Mouse (Mus musculus) MN1 (cell line): ENCODE measurements around the gene Slc22a1.
A peak's percentile ranks its signal among the peaks of the same experiment; 100 is the strongest.
"Not testable (repeated sequence)": the region's sequence is repeated elsewhere in the genome, so short reads cannot be mapped to it uniquely, and the experiment has no call there.

Experiments used
- DNase-seq: peaks from one replicate; pipeline ENCODE4 v3.0.0-alpha.2; 2016; ENCODE audit warnings: low spot score

Slc22a1 gene

DNA sequence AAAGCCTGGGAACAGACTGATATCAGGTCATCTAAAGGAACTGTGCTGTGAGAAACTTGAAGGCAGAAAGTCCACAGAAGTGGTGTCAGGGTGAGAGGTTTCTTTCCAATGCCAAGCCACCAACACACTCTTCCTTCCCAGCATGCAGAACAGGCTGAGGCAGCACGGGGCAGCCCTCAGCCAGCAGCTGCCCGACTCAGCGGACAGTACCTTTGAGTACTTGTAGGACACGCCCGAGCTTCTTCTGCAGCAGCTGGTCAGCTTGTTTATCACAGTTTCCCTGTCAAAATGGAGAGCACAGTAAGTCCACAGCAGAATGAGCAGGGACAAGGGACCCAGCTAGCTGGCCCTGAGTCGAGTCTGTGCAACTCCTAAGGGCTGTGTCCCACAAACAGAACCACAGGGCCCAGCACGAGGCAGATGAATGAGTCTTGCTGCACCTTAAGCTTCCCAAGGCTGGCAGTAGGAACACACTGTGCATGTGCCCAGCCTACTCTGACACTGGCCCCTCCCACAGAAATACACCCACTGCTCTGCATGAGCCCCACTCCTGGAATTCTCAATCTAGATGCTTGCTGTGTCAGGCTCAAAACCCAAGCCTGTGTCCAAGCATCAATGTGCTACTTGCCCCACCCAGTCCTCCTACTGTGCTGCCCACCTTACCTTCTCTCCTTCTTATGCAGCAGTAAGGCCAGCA lies 9.4 kb upstream of the Slc22a1 start:
- no peak for DNase-seq

GRCm38 (mm10) chr17:12684412-12684811 lies 8.8 kb upstream of the Slc22a1 start:
- DNase-seq = no peak

- no peak for DNase-seq
Observed at GRCm38 (mm10) chr17:12683582-12683981, 8.0 kb upstream of the Slc22a1 start.

- no peak for DNase-seq
Observed at GRCm38 (mm10) chr17:12678261-12678660, 2.6 kb upstream of the Slc22a1 start.

DNA sequence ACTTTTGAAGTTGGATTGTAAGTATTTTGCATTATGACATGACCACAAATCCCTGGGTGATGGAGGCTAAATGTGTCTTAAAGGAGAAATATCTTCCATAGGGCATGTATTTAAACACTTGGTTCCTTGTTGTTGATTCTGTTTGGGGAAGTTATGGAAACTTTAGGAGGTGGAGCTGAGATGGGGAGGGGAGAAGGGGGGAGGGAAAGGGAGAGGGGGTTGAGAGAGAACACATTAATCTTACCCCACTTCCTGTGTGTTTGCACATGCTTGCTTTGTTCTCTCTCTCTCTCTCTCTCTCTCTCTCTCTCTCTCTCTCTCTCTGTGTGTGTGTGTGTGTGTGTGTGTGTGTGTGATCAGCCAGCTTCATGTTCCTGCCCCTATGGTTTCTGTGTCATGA lies 1.5 kb upstream of the Slc22a1 start:
- no peak for DNase-seq

GRCm38 (mm10) chr17:12674980-12675379 lies 649 bp downstream of the Slc22a1 start:
- DNase-seq = not testable (repeated sequence)

DNA sequence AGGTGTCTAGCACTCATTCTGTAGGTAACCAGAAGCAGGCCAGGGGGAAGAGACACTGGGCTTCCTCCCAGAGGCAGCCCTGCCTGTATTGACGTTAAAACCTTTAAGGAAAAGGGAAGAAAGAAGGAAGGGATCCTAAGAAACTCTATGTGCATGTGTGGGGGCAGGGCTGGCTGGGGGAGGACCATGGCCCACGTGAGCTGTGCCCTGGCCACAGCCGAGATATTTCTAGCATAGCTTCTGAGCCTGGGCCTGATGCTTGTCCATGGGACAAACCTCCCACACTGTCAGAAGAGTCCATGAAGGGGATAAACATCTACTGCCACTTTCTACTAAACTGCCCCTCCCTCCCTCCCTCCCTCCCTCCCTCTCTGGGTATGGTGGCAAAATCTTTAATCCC lies 1.8 kb downstream of the Slc22a1 start:
- DNase-seq = no peak

DNA sequence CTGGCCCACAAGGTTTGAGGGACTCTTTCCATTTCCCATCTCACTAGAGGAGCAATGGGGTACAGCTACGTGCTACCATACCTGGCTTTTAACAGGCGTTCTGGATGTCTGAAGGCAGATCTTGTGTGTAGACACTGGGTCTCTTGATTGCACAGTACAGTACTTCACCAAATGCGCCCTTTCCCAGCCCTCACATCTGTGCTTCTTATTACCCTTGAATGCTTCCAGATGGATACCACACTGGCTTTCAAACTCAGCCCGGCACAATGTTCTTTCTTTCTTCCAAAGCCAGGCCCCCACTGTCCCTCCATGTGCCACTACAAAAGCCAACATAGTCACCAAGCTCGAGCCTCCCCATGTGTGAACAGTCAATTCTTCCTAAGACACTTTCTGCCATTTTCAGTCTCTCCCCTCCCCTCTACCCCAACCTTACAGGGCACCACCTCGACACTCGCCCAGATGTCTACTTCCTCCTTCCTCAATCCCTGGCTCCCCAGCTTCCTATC lies 3.3 kb downstream of the Slc22a1 start:
- no peak for DNase-seq

DNA sequence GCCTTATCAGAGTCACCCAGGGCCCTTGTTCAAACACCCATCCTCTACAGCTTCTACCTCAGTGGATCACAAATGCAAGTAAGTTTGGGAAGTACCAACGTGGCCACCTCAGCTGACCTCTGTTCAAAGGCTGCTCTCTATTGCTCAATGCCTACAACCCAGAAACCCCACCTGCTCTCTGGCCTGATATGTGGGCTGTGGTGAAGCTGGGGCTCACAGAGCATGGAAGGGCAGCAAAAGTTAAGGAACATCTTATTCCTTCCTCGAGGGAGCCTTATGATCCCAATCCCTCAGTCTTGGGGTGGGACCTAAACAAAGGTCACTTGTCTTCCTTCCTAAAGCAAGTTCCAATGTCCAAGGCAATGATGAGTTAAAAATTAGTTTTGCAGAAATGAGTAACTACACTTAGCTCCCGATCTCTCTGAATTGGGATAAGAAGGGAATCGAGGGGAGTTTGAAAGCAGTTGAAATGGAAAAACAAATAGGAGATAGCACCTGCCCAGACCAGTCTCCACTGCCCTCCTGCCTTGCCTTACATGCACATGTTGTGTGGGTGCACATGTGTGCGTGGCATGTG lies 4.5 kb downstream of the Slc22a1 start:
- DNase-seq = no peak

- DNase-seq = no peak
Observed at GRCm38 (mm10) chr17:12669363-12669679, 6.3 kb downstream of the Slc22a1 start.

DNA sequence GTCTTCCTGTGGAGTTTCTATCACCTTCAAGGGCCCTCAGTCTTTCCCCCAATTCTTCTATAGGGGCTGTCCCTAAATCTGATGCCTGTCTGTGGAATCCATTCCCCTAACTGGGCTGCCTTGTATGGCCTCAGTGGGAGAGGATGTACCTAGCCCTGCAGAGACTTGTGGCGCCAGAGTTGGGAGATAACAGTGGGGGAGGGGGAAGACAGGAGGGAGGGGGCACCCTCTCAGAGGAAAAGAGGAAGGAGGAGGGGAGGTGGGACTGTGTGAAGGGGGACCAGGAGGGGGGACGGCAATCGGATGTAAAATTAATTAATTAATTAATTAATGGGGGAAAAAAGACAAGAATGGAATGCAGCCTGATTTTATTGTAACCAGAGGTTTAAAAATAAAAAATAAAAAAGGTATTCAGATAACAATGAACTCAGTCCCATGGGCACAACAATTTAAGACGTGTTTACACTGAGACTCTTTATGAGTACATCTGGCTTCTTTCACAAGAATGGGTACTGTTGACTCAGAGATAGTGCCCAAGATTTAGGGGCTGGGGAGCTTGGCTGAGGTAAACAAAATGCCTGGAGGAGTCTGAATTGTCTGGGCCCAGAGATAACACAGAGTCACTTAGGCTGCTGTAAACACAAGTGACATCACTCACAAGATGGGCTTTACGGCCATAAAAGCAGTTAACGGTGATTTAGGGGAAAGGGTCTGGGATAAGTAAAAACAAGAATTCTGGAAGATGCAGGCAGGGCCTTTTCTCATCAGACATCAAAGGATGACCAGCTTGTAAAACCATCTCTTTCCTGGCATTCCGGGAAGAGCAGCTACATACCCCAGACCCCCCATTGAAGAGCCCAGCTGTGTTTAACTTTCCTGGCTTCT lies 6.9 kb downstream of the Slc22a1 start:
- DNase-seq = peak; percentile 81

DNA sequence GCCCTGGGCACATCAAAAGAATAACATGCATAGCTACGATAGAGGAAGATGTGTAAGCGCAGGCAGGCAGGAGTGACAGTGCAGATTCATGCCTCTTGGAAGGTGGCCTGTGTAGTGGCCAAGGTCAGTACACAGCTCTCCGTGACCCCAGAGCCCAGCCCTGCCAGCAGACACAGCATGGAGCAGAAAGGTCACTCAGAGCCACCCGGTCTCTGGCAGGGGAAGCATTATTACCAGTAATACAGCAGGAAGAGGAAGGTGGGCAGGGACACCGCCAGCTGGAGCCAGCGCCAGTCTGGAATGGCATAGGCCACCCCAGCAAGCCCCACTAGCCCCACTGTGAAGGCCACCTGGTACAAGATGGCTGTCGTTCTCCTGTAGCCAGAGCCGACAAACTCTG lies 11.5 kb downstream of the Slc22a1 start:
- DNase-seq = no peak

GRCm38 (mm10) chr17:12660572-12661260 lies 14.9 kb downstream of the Slc22a1 start:
- peak; percentile 66 for DNase-seq

- DNase-seq = no peak
Observed at GRCm38 (mm10) chr17:12659233-12659632, 16.4 kb downstream of the Slc22a1 start.

DNA sequence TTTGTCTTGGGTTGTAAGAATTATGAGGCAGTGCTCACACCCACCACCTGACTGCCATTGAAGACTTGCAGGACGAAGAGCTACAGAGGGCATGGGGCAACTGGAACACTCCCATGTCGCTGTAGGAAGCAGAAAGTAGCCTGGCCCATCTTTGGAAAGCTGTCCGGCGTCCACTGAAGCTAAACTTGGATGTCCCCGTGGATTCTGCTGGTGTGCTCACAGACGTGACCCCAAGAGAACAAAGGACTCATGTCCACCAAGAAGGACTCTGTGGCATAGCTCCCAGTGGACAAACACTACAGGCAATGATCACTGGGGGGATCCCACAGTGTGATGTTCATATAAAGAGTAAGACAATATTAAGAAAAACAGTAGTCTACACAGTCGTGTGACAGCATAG lies 16.8 kb downstream of the Slc22a1 start:
- DNase-seq = no peak

DNA sequence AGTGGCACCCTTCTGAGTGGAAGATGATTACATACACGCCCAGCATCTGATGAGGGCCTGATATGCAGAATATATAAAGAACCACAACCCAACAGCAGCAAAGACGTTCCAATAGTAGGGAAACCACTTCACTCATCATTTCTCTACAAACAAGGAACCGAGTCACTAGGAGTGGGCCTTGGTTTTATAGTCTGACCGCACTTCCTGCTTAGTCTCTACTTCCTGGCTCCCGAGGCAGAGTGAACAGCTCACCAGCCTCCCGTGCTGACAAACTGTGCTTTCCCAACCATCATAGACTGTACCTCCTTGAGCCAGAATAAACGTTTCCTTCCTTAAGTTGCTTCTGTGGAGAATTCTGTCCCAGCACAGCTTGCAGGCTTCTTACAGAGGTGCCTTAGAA lies 19.8 kb downstream of the Slc22a1 start:
- DNase-seq = no peak

- DNase-seq = no peak
Observed at GRCm38 (mm10) chr17:12654061-12654460, 21.6 kb downstream of the Slc22a1 start.

- no peak for DNase-seq
Observed at GRCm38 (mm10) chr17:12652604-12653003, 23.0 kb downstream of the Slc22a1 start.

DNA sequence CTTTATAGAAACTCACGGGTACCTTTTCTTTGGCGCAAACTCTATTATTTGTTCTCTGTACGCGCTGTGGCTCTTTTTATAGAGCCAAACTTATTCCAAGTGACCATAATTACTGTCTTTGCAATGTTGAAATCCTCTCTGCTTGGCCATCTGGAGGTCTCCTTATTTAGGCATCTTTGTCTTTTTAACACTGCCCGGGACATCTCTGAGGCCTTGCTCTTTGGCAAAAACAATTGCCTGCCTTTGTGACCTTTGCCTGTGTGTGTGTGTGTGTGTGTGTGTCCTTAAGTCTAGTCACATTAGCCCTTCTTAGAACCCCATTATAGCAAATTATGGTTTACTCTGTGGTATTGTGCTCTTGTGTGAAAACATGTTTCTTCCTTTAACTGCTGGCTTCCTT lies 30.2 kb downstream of the Slc22a1 start:
- DNase-seq = no peak

DNA sequence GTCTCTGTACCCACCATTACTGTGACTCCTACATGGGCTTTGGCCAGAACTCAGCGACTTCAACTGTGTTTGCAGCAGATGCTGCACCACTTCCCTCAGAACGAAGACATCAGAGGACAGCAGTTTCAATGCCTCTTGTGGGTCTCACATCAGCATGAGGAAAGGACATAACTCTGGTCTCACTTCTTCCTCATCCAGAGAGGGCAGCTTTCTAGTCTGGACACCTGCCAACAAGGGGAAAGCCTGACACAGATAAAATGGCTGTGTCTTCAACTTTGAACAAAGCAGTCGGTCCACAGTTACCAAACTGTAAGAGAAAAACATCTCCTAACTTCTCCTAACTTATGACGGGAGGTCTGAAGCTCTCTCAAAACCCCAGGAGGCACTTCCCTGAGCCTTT lies 34.5 kb downstream of the Slc22a1 start:
- DNase-seq = no peak

- DNase-seq = no peak
Observed at GRCm38 (mm10) chr17:12639585-12639984, 36.0 kb downstream of the Slc22a1 start.

DNA sequence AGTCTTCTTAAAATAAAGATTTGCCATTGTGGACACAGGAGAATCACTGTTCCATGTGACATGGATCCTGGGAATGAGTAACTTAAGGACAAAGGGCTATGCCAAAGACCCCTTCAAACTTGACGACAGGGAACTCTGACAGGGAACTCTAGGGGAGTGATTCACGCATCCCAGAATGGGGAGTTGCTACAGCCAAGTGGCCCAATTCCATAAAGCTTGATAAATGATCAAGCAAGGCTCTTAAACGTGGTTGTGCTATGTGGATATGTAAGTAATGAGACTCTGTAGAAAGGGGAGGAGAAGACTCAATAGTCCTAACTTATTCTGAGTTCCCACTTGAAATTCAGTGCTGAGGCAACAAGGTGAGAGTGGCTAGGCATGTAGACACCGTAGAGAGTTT lies 40.8 kb downstream of the Slc22a1 start:
- DNase-seq = no peak
